Mouse (Mus musculus): ENCODE measurements around the gene Chd5. TPM values are rescaled to one million over a fixed set of nuclear protein-coding genes. Genes with fewer than 3 reads are reported as not detected.
A peak's percentile ranks its signal among the peaks of the same experiment; 100 is the strongest.

The Chd5 gene
- polyA plus RNA-seq, 1 experiment from 2014 or later = 0.07 TPM

DNA sequence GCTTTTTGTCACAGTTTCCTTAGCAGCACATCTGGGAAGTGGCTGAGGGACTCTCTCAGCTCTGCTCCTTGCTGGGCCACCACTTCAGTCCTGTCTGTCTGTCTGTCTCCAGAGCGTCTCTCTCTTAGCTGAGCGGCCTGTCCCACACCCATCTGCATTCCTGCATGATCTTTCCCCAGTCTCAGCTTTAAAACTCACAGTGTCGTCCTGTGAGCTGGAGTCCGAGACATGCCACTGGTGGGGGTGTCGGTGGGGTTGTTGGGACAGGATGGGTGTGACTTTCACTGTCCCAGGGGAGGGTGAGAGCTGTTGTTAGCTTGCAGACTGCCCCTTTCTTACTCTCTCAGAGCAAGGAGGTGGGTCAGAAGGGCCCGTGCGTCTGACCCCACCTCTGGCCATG lies 17.2 kb downstream of the Chd5 start:
- no peaks in the 10 kb centered on the region for H3K4me1 ChIP-seq (ENCODE audit: control insufficient read depth, insufficient read depth, low read length)
- no peak overlapping the region for H3K9ac ChIP-seq (ENCODE audit: low read depth, low read length)
- 65% methylated on average over 7 of the region's 7 CpGs for WGBS (ENCODE audit: insufficient replicate concordance)
- no peaks in the 10 kb centered on the region for H3K36me3 ChIP-seq (ENCODE audit: control insufficient read depth, insufficient read depth, low read length)
- H3K27ac ChIP-seq (ENCODE audit: low read depth, low read length) = no peak overlapping the region
- peaks cover 48% of the 10 kb centered on the region for H3K27me3 ChIP-seq (ENCODE audit: control insufficient read depth, insufficient read depth, low read length)
- no peaks in the 10 kb centered on the region for H3K9me3 ChIP-seq (replicated peaks; ENCODE audit: control insufficient read depth, low read length)
- H3K4me2 ChIP-seq = no peak overlapping the region
- no peak overlapping the region for H3K4me3 ChIP-seq (ENCODE audit: low read depth, low read length)
- no peak for ATAC-seq (replicated peaks; ENCODE audit: insufficient number of reproducible peaks, low FRiP score, low TSS enrichment)

DNA sequence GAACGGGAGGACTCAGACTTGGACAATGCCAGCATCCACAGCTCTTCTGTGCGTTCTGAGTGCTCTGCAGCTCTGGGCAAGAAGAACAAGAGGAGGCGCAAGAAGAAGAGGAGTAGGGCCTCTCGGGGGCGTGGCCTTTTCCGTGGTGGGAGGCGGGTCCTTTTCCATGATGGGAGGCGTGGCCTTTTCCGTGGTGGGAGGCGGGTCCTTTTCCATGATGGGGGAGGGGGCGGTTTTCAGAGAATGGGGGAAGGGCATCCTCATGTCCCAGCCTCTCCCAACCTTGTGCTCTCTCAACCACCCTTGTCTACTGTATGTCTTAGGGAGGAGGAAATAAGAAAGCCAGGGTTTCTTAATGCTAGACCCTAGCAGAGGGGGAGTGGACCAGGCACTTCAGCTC lies 21.2 kb downstream of the Chd5 start:
- Histone ChIP-seq H3K4me3 (ENCODE audit: low read depth, low read length) (no peak overlapping the region), H3K4me1 (ENCODE audit: control insufficient read depth, insufficient read depth, low read length) (no peaks in the 10 kb centered on the region), H3K4me2 (no peak overlapping the region), H3K36me3 (ENCODE audit: control insufficient read depth, insufficient read depth, low read length) (no peaks in the 10 kb centered on the region), H3K27ac (ENCODE audit: low read depth, low read length) (no peak overlapping the region), H3K27me3 (ENCODE audit: control insufficient read depth, insufficient read depth, low read length) (peaks cover 36% of the 10 kb centered on the region), H3K9ac (ENCODE audit: low read depth, low read length) (no peak overlapping the region), H3K9me3 (replicated peaks; ENCODE audit: control insufficient read depth, low read length) (no peaks in the 10 kb centered on the region)
- no peak for ATAC-seq (replicated peaks; ENCODE audit: insufficient number of reproducible peaks, low FRiP score, low TSS enrichment)
- WGBS (ENCODE audit: insufficient replicate concordance) = 6% methylated on average over 10 of the region's 11 CpGs

DNA sequence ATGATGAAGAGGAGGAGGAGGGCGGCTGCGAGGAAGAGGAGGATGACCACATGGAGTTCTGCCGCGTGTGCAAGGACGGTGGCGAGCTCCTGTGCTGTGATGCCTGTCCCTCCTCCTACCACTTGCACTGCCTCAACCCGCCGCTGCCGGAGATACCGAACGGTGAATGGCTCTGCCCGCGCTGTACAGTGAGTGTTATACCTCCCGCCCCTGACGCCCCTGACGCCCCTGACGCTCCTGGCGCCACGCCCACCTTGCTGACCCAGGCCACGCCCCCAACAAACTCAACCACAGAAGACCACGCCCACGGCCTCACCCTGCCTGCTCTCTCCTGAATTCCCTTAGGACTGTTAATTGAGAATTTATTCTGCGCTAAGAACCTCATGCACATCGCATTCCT lies 22.4 kb downstream of the Chd5 start:
- peaks cover 38% of the 10 kb centered on the region for H3K27me3 ChIP-seq (ENCODE audit: control insufficient read depth, insufficient read depth, low read length)
- no peaks in the 10 kb centered on the region for H3K9me3 ChIP-seq (replicated peaks; ENCODE audit: control insufficient read depth, low read length)
- ATAC-seq (replicated peaks; ENCODE audit: insufficient number of reproducible peaks, low FRiP score, low TSS enrichment) = no peak; the same call in 1 of the 2 replicates

DNA sequence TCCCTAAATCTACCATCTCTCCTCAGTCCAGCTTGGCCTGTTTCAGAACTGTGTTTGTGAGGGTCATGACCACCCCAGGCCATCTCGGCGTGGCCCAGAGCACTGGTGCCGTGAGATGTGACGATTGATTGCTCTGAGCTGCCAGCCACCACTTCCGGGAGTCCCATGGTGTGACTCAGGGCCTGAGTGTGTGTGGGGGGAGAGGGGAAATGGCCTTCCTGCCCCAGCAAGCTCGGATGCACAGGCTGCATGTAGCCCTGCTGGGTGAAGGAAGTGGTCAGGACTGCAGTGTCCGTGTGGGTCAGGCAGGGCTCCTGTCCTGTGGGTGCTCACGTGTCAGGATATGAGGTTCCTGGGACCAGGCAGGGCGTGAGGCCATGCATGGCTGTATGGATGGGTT lies 23.7 kb downstream of the Chd5 start:
- no peak overlapping the region for H3K9ac ChIP-seq (ENCODE audit: low read depth, low read length)
- H3K27me3 ChIP-seq (ENCODE audit: control insufficient read depth, insufficient read depth, low read length) = peaks cover 36% of the 10 kb centered on the region
- no peak overlapping the region for H3K27ac ChIP-seq (ENCODE audit: low read depth, low read length)
- no peak overlapping the region for H3K4me2 ChIP-seq
- no peak for ATAC-seq (replicated peaks; ENCODE audit: insufficient number of reproducible peaks, low FRiP score, low TSS enrichment)
- H3K9me3 ChIP-seq (replicated peaks; ENCODE audit: control insufficient read depth, low read length) = no peaks in the 10 kb centered on the region
- no peaks in the 10 kb centered on the region for H3K4me1 ChIP-seq (ENCODE audit: control insufficient read depth, insufficient read depth, low read length)
- H3K36me3 ChIP-seq (ENCODE audit: control insufficient read depth, insufficient read depth, low read length) = no peaks in the 10 kb centered on the region
- no peak overlapping the region for H3K4me3 ChIP-seq (ENCODE audit: low read depth, low read length)
- 50% methylated on average over 9 of the region's 9 CpGs for WGBS (ENCODE audit: insufficient replicate concordance)

More for the DNA sequence above, 22.4 kb downstream of the Chd5 start:
- no peaks in the 10 kb centered on the region for H3K4me1 ChIP-seq (ENCODE audit: control insufficient read depth, insufficient read depth, low read length)
- H3K36me3 ChIP-seq (ENCODE audit: control insufficient read depth, insufficient read depth, low read length) = no peaks in the 10 kb centered on the region
- H3K9ac ChIP-seq (ENCODE audit: low read depth, low read length) = no peak overlapping the region
- no peak overlapping the region for H3K27ac ChIP-seq (ENCODE audit: low read depth, low read length)
- peak overlapping the region; percentile 15; the same call in 1 of the 2 replicates for H3K4me3 ChIP-seq (ENCODE audit: low read depth, low read length)
- 2% methylated on average over 23 of the region's 24 CpGs for WGBS (ENCODE audit: insufficient replicate concordance)
- peak overlapping the region; percentile 53 for H3K4me2 ChIP-seq

DNA sequence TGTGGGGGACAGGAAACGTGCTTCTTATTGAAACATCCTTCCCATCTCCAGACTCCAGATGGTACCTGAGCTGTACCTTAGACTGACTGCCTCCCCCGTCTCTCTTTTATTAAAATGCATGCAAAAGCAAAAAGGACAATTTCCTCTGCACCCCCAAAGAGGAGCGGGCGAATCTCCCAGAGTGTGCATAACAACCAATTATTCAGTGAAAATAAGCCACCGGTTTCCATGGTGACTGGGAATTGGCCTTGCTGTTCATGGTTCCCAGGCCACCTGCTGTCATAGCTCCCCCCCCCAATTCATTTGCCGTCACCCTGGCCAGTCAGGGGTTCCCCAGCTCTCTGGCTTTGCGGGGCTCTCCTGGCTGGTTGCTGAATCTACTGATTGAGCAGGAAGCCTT lies 26.8 kb downstream of the Chd5 start:
- no peaks in the 10 kb centered on the region for H3K9me3 ChIP-seq (replicated peaks; ENCODE audit: control insufficient read depth, low read length)
- H3K27me3 ChIP-seq (ENCODE audit: control insufficient read depth, insufficient read depth, low read length) = peaks cover 22% of the 10 kb centered on the region
- H3K4me1 ChIP-seq (ENCODE audit: control insufficient read depth, insufficient read depth, low read length) = no peaks in the 10 kb centered on the region
- H3K4me3 ChIP-seq (ENCODE audit: low read depth, low read length) = no peak overlapping the region
- no peak for ATAC-seq (replicated peaks; ENCODE audit: insufficient number of reproducible peaks, low FRiP score, low TSS enrichment)
- no peak overlapping the region for H3K27ac ChIP-seq (ENCODE audit: low read depth, low read length)
- 61% methylated on average over 7 of the region's 7 CpGs for WGBS (ENCODE audit: insufficient replicate concordance)
- no peaks in the 10 kb centered on the region for H3K36me3 ChIP-seq (ENCODE audit: control insufficient read depth, insufficient read depth, low read length)
- H3K4me2 ChIP-seq = no peak overlapping the region
- H3K9ac ChIP-seq (ENCODE audit: low read depth, low read length) = no peak overlapping the region

DNA sequence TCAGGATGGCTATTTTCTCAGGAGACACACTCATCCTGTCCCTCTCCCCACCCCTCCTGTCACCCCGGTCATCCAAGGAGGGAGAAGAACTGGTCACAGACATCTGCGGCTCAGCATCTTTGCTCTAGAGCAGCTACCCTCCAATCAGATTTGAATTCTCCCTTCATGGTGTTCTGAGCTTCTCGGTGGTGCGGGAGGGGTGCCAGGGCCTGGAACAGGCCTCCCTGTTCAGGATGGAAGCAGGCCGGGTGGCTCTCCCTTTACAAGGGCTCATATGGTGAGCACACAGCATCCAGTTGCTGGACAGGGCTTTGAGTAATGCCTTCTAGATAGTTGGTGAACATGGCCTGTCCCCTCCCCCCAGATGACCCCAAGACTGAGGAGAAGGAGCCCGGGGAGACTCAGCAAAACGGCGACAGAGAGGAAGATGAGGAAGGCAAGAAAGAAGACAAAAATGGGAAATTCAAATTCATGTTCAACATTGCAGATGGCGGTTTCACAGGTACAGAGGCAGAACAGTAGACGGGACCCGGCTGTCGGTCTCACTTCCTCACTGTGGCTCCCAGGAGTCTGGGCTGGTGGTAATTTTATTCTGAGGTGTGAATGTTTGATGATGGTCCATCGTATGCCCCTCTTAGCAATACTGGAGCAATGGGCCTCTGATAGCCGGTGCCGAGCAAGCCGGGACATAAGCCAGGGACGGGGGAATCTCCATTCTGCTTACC lies 44.2 kb downstream of the Chd5 start:
- Histone ChIP-seq H3K9ac (ENCODE audit: low read depth, low read length) (no peak overlapping the region), H3K27me3 (ENCODE audit: control insufficient read depth, insufficient read depth, low read length) (peaks cover 2% of the 10 kb centered on the region), H3K27ac (ENCODE audit: low read depth, low read length) (no peak overlapping the region), H3K9me3 (replicated peaks; ENCODE audit: control insufficient read depth, low read length) (no peaks in the 10 kb centered on the region), H3K4me1 (ENCODE audit: control insufficient read depth, insufficient read depth, low read length) (no peaks in the 10 kb centered on the region), H3K4me3 (ENCODE audit: low read depth, low read length) (no peak overlapping the region), H3K4me2 (no peak overlapping the region), H3K36me3 (ENCODE audit: control insufficient read depth, insufficient read depth, low read length) (no peaks in the 10 kb centered on the region)
- ATAC-seq (replicated peaks; ENCODE audit: insufficient number of reproducible peaks, low FRiP score, low TSS enrichment) = no peak
- WGBS (ENCODE audit: insufficient replicate concordance) = 78% methylated on average over 16 of the region's 17 CpGs

DNA sequence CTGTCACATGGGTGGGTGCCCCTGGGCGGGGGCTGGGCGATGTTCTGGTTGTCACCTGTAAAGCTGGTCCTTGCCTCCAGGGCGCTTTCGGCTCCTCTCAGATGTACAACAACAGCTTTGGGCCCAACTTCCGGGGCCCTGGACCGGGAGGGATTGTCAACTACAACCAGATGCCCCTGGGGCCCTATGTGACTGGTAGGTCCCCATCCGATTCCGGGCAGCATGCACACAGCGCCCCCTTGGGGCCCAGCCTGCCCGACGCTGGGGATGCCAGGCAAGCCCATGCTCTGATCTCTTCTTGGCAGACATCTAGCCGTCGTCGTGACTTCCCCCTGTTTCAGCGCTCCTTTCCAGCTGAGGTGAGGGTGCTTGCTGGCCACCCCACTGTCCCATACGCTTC lies 47.2 kb downstream of the Chd5 start:
- ATAC-seq (replicated peaks; ENCODE audit: insufficient number of reproducible peaks, low FRiP score, low TSS enrichment) = no peak
- Histone ChIP-seq H3K36me3 (ENCODE audit: control insufficient read depth, insufficient read depth, low read length) (no peaks in the 10 kb centered on the region), H3K4me2 (no peak overlapping the region), H3K9ac (ENCODE audit: low read depth, low read length) (no peak overlapping the region), H3K9me3 (replicated peaks; ENCODE audit: control insufficient read depth, low read length) (no peaks in the 10 kb centered on the region), H3K4me3 (ENCODE audit: low read depth, low read length) (no peak overlapping the region), H3K27me3 (ENCODE audit: control insufficient read depth, insufficient read depth, low read length) (peaks cover 2% of the 10 kb centered on the region), H3K4me1 (ENCODE audit: control insufficient read depth, insufficient read depth, low read length) (no peaks in the 10 kb centered on the region), H3K27ac (ENCODE audit: low read depth, low read length) (no peak overlapping the region)
- WGBS (ENCODE audit: insufficient replicate concordance) = 47% methylated on average over 16 of the region's 16 CpGs

DNA sequence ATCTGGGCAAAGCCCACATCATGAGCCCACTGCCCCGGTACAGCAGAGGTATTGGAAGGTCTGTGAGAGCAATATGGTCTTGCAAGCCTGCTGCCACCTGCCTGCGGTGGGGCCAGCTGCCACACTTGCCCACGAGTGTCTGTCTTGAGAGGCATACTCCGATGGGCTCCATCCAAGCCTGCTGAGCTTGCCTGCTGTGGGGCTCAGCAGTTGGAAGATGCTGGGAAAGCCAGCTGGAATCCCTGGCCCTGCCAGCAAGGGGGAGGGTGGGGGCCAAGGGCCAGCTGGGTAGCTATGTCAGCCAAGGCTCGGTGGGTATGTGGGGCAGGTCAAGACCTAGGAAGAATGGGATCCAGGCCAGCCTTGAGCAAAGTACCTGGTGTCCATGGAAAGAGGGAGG lies 53.7 kb downstream of the Chd5 start:
- Histone ChIP-seq H3K4me2 (no peak overlapping the region), H3K36me3 (ENCODE audit: control insufficient read depth, insufficient read depth, low read length) (no peaks in the 10 kb centered on the region), H3K9me3 (replicated peaks; ENCODE audit: control insufficient read depth, low read length) (no peaks in the 10 kb centered on the region), H3K27ac (ENCODE audit: low read depth, low read length) (no peak overlapping the region), H3K4me1 (ENCODE audit: control insufficient read depth, insufficient read depth, low read length) (no peaks in the 10 kb centered on the region), H3K4me3 (ENCODE audit: low read depth, low read length) (no peak overlapping the region), H3K27me3 (ENCODE audit: control insufficient read depth, insufficient read depth, low read length) (peaks cover 7% of the 10 kb centered on the region), H3K9ac (ENCODE audit: low read depth, low read length) (no peak overlapping the region)
- WGBS (ENCODE audit: insufficient replicate concordance) = 63% methylated on average over 5 of the region's 5 CpGs
- no peak for ATAC-seq (replicated peaks; ENCODE audit: insufficient number of reproducible peaks, low FRiP score, low TSS enrichment)

DNA sequence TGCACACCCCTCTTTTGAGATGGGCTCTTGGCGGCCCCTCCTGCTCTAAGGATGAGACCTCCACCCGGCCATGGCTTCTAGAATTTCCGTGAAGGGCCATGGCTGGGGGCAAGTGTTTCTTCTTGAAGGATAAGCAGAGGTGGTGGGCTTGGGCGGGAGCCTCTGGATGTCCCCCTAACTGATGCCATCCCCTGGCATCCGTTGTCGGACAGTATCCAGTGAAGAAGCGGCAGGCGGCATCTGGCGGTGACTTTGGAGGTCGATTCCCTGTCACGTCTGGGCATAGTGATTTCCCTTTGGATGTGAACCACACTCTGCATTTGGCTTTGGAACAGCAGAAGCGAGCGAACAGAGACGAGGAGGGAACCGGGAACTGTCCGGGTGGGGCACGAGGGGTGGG lies 54.2 kb downstream of the Chd5 start:
- H3K36me3 ChIP-seq (ENCODE audit: control insufficient read depth, insufficient read depth, low read length) = no peaks in the 10 kb centered on the region
- H3K4me2 ChIP-seq = no peak overlapping the region
- no peak overlapping the region for H3K27ac ChIP-seq (ENCODE audit: low read depth, low read length)
- H3K4me3 ChIP-seq (ENCODE audit: low read depth, low read length) = no peak overlapping the region
- no peak overlapping the region for H3K9ac ChIP-seq (ENCODE audit: low read depth, low read length)
- 82% methylated on average over 17 of the region's 17 CpGs for WGBS (ENCODE audit: insufficient replicate concordance)
- H3K27me3 ChIP-seq (ENCODE audit: control insufficient read depth, insufficient read depth, low read length) = peaks cover 7% of the 10 kb centered on the region
- no peaks in the 10 kb centered on the region for H3K9me3 ChIP-seq (replicated peaks; ENCODE audit: control insufficient read depth, low read length)
- no peaks in the 10 kb centered on the region for H3K4me1 ChIP-seq (ENCODE audit: control insufficient read depth, insufficient read depth, low read length)
- ATAC-seq (replicated peaks; ENCODE audit: insufficient number of reproducible peaks, low FRiP score, low TSS enrichment) = no peak

All from heart, embryonic 11.5 days (tissue).